Mouse (Mus musculus): ENCODE measurements around the gene Trpc4. TPM values are rescaled to one million over a fixed set of nuclear protein-coding genes. Genes with fewer than 3 reads are reported as not detected.

Trpc4 gene
- polyA plus RNA-seq, 1 experiment, result 0.23 TPM

- DNase-seq (ENCODE audit: low read depth), result no peak
Observed at GRCm38 (mm10) chr3:54266943-54267342, 111.1 kb downstream of the Trpc4 start.

- no peak for DNase-seq (ENCODE audit: low read depth)
Observed at GRCm38 (mm10) chr3:54269180-54269579, 113.3 kb downstream of the Trpc4 start.

- DNase-seq (ENCODE audit: low read depth), result peak; percentile 16
Observed at GRCm38 (mm10) chr3:54274651-54275050, 118.8 kb downstream of the Trpc4 start.

DNA sequence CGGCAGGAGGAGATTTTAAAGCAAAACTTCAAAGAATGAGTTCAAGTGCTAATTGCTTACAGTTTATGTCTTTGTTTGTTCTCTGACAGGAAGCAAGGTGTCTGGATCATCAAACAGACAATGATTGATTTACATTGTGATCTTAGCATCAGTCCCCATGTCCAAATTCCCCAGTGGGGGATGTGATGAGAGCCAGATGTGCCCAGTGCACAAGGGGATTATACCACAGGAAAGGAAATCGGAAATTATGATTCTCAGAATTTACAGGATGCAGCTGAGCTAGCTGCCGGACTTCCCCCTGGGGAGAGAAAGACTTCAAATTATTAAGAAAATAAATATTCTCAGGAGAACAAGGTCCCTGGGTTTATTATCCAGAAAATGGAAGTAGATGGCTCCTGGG lies 133.9 kb downstream of the Trpc4 start:
- DNase-seq (ENCODE audit: low read depth), result no peak

GRCm38 (mm10) chr3:54310604-54311003 lies 154.8 kb downstream of the Trpc4 start:
- no peak for DNase-seq (ENCODE audit: low read depth)

DNA sequence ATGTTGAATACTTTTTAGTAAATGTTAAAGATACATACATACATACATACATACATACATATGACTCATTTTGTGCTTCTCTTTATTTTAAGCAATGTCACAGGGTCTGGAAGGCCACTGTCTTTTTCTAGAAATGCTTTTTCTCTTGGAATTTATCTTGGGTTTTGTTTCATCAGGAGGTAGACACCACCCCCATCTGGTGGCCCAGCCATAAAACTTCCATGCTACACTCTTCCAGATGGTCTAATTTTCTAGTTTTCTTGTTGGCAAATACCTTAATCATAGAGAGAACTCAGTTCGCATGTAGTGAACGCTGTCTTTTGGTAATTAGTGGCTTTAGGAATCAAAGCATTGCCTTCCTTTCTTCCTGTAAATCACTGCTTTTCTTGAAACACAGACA lies 158.2 kb downstream of the Trpc4 start:
- DNase-seq (ENCODE audit: low read depth), result no peak

DNA sequence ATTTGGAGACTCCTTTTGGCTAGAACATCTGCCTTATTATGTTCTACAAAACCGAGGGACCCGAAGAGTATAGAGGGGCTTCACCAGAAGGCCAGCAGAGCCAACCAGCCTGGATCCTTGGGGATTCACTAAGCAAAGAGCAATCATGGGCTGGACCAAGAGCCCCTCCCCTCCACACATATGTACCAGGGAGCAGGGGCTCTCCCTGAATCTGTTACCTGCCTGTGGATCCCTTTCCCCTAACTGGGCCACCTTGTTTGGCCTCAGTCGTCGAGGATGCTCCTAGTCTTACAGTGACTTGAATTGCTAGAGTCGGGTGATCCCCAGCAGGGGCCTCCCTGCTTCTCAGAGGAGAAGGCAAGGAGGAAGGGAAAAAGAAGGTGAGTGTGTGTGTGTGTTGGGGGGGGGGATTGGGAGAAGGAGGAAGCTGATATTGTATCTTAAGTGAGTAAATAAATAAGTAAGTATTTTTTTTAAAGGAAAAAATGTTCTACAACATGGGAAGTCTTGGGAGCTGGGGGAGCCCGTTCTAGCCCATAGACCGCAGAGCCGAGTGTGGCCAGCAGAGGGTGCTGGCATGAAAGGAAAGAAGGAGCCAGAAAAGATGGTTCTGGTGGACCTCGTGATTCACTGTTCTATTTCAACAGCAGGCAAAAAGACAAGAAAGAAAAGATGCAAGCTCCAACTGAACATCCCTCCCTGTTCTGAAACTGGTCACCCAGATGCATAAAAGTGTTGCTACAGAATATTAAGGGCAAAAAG lies 197.2 kb downstream of the Trpc4 start:
- no peak for DNase-seq (ENCODE audit: low read depth)

DNA sequence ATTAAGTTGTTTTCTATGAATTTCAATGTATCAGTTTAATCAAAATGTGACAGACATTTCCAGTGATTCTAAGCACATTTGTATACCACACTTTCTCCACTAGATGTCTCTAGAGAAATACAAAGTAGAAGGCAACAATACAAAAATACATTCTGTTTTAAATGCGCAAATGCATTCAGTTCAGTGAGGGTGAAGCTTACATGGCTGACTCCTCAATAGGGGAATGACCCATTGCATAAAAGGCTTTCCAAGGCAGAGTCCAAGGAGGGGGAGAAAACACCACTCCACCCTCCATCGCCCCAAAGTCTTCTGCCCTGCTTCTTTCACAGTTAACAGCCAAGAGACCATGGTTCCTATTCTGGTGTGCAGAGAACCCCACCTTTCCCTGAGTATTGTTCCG lies 201.7 kb downstream of the Trpc4 start:
- DNase-seq (ENCODE audit: low read depth), result no peak

DNA sequence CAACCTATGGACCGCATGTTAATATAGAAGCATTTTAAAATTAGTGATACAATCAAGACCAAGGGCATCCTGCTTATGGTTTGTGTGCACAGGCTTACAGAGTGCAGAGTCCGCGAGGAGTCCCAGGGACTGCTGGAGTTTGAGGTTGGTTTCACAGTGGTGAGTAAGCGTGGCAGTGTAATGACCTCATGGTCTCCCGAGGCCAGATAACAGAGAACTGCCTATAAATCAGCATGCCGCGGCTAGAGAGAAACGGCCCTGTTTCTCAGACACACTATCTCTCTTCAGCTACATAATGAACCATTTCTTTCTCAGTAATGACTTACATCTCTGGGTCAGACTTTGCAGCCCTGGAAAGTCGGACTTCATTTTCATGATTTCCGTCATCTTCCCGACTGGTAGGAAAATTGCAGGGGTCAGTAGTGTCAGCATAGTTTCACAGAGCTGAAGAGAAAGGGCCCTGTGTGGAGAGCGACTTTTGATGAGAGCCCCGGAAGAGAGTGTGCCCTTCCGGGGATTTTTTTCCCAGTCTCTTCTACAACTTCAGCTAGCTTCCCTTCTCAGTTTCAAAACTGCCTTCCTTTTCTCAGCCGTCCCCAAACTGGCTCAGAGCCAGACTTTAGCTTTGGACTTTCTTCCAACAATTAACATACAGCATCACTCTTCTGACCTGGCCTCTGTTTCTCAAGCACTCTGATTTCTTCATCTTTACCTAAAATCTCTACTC lies 202.8 kb downstream of the Trpc4 start:
- DNase-seq (ENCODE audit: low read depth), result no peak

- DNase-seq (ENCODE audit: low read depth), result no peak
Observed at GRCm38 (mm10) chr3:54360897-54361296, 205.1 kb downstream of the Trpc4 start, which contains the start of gene Postn. Postn (plus strand) TSS chr3:54361109.

- no peak for DNase-seq (ENCODE audit: low read depth)
Observed at GRCm38 (mm10) chr3:54361656-54362055, 205.8 kb downstream of the Trpc4 start.

Other genes starting within 250 kb of the Trpc4 start
- 49.3 and 65.7 TPM in 2 replicates for gene Postn, start 205.1 kb downstream of the Trpc4 start, polyA plus RNA-seq (2012; rRNA removed)

All from gonadal fat pad, adult 2 months (tissue).